Mouse (Mus musculus) intestine, embryonic 15.5 days (tissue): ENCODE results near the gene Pkd2. TPM values are rescaled to one million over a fixed set of nuclear protein-coding genes. Genes with fewer than 3 reads are reported as not detected.

Experiments used
- polyA plus RNA-seq: library from polyadenylated mRNA; unstranded; fragments of >200 nt; fragmentation: Nextera tagmentation; extraction: Ambion mirVana; gene quantifications from 2 replicates; pipeline ENCODE4 v1.2.1, GENCODE M21; 2015

Gene Pkd2
- polyA plus RNA-seq, 1 experiment from 2014 or later = 11.8 TPM

Other genes starting within 250 kb of the Pkd2 start
- gene Ibsp, start 160.3 kb upstream of the Pkd2 start, polyA plus RNA-seq = 0.13 TPM in 1 of 2 replicates, not detected in the other
- not detected in 2 replicates for gene Mepe, start 134.1 kb upstream of the Pkd2 start, polyA plus RNA-seq
- gene Spp1, start 24.3 kb upstream of the Pkd2 start, polyA plus RNA-seq = 78.0 and 101 TPM in 2 replicates
- gene BC005561, start 48.9 kb downstream of the Pkd2 start, polyA plus RNA-seq = 9.1 and 9.4 TPM in 2 replicates